Mouse (Mus musculus) limb, embryonic 11.5 days (tissue): Measurements from ENCODE around the gene Trip4. TPM values are rescaled to one million over a fixed set of nuclear protein-coding genes. Genes with fewer than 3 reads are reported as not detected.

Source experiments
- ATAC-seq: fragments of 200-750 bp; cut with Nextera tagmentation; 2 replicates; pipeline ENCODE4 v1.8.0; 2017; ENCODE audit warnings: low read depth; ENCODE audit not compliant: insufficient number of reproducible peaks, low FRiP score, low TSS enrichment
- DNase-seq: peaks from one replicate; pipeline ENCODE4 v3.0.0-alpha.2; 2015; ENCODE audit warnings: low spot score
- H3K27ac ChIP-seq: fragments of 300-500 bp; sonication (generic); replicated peaks from 2 replicates; pipeline ENCODE4 v1.5.1; 2014; ENCODE audit warnings: low read depth, mild to moderate bottlenecking, low read length
- H3K27me3 ChIP-seq: fragments of 300-500 bp; sonication (generic); 2 replicates; pipeline ENCODE4 v1.6.1; 2014; ENCODE audit warnings: mild to moderate bottlenecking, low read length, mixed read lengths; ENCODE audit not compliant: control insufficient read depth, insufficient read depth
- H3K36me3 ChIP-seq: fragments of 300-500 bp; sonication (generic); 2 replicates; pipeline ENCODE4 v1.6.1; 2014; ENCODE audit warnings: mild to moderate bottlenecking, low read length, moderate library complexity, mixed read lengths; ENCODE audit not compliant: control insufficient read depth, insufficient read depth
- H3K4me1 ChIP-seq: fragments of 300-500 bp; sonication (generic); 2 replicates; pipeline ENCODE4 v1.6.1; 2014; ENCODE audit warnings: low read length, mixed read lengths; ENCODE audit not compliant: control insufficient read depth, insufficient read depth
- H3K4me2 ChIP-seq: fragments of 300-500 bp; sonication (generic); 2 replicates; pipeline ENCODE4 v1.6.1; 2014; ENCODE audit warnings: low read depth, mild to moderate bottlenecking, moderate library complexity; ENCODE audit not compliant: severe bottlenecking
- H3K4me3 ChIP-seq: fragments of 300-500 bp; sonication (generic); 2 replicates; pipeline ENCODE4 v1.5.1; 2014; ENCODE audit warnings: low read depth, low read length
- H3K9ac ChIP-seq: fragments of 300-500 bp; sonication (generic); 2 replicates; pipeline ENCODE4 v1.6.1; 2014; ENCODE audit warnings: mild to moderate bottlenecking, low read length
- H3K9me3 ChIP-seq: fragments of 300-500 bp; sonication (generic); 2 replicates; pipeline ENCODE4 v1.6.1; 2016; ENCODE audit warnings: low read length; ENCODE audit not compliant: control insufficient read depth
- WGBS: fragments of 180-500 bp; shearing (Covaris S2); extraction: QIAGEN DNeasy Blood & Tissue Kit; methylation state at CpG from one replicate; pipeline ENCODE4 v1.1.7; 2014; 5-methylcytosine and 5-hydroxymethylcytosine counted together
- polyA plus RNA-seq: library from polyadenylated mRNA; unstranded; fragments of >200 nt; fragmentation: Nextera tagmentation; extraction: Ambion mirVana; gene quantifications from 2 replicates; pipeline ENCODE4 v1.2.1, GENCODE M21; 2014

Trip4 gene
- polyA plus RNA-seq, 1 experiment from 2014 or later = 35.3 TPM

- Histone ChIP-seq H3K27ac (no peak overlapping the region), H3K9me3 (no peaks in the 10 kb centered on the region), H3K4me2 (no peak overlapping the region), H3K27me3 (no peaks in the 10 kb centered on the region), H3K4me3 (no peak overlapping the region), H3K9ac (no peak overlapping the region), H3K4me1 (peaks cover 12% of the 10 kb centered on the region), H3K36me3 (no peaks in the 10 kb centered on the region)
- ATAC-seq (no peak), DNase-seq (no peak)
- WGBS = 72% methylated on average over 4 of the region's 4 CpGs
These were observed 108.8 kb downstream of the Trip4 start for GRCm38 (mm10) chr9:65799770-65800169.

DNA sequence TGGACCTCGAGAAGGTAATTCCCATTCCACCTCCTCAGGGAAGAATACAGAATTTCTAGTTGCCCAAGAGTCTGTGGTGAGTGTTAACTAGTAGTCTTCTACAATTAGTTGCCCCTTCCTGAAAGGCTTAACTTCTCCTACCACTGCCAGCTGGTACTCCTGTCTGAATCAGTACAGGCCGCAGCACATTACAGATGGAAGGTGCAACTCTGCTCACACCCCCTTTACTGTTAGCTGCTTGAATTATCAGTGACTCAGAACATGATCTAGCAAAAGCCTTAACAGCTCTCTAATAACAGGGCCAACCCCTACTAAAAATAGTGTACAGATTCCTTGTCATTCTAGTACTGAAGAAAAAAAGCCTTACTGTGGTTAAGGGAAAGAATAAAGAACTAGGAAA lies 112.9 kb downstream of the Trip4 start:
- Histone ChIP-seq H3K27me3 (no peaks in the 10 kb centered on the region), H3K4me2 (no peak overlapping the region), H3K36me3 (no peaks in the 10 kb centered on the region), H3K4me3 (no peak overlapping the region), H3K9me3 (no peaks in the 10 kb centered on the region), H3K9ac (no peak overlapping the region), H3K4me1 (peaks cover 20% of the 10 kb centered on the region), H3K27ac (no peak overlapping the region)
- DNase-seq (no peak), ATAC-seq (no peak)
- 82% methylated on average over 2 of the region's 2 CpGs for WGBS

DNA sequence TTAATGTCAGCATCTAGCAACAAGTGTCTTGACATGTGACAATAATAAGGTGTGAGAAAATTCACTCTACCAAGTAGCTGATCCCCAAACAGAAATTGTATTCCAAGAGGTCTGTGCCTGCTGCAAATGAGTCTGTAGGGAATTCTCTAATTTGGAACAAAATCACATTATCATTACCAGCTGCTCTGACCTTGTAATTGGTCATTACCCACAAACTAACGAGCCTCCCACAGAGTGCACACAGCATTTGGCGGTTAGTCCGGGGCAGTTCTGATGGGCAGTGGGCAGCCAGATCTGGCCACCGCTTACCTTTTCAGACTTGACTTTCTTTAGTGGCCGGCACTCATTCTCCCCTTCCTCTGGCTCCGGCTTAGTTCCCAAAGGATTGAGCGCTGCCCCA lies 114.3 kb downstream of the Trip4 start:
- WGBS = 32% methylated on average over 7 of the region's 7 CpGs
- Histone ChIP-seq H3K4me3 (no peak overlapping the region), H3K4me2 (no peak overlapping the region), H3K27ac (no peak overlapping the region), H3K36me3 (no peaks in the 10 kb centered on the region), H3K4me1 (peaks cover 15% of the 10 kb centered on the region), H3K9me3 (no peaks in the 10 kb centered on the region), H3K9ac (no peak overlapping the region), H3K27me3 (no peaks in the 10 kb centered on the region)
- ATAC-seq = no peak
- DNase-seq = peak; percentile 48

GRCm38 (mm10) chr9:65793506-65793905 lies 115.1 kb downstream of the Trip4 start:
- H3K4me3 ChIP-seq = no peak overlapping the region
- H3K27ac ChIP-seq = no peak overlapping the region
- H3K4me1 ChIP-seq = peaks cover 15% of the 10 kb centered on the region
- H3K9ac ChIP-seq = no peak overlapping the region
- no peaks in the 10 kb centered on the region for H3K27me3 ChIP-seq
- no peaks in the 10 kb centered on the region for H3K36me3 ChIP-seq
- ATAC-seq (no peak), DNase-seq (no peak)
- H3K9me3 ChIP-seq = no peaks in the 10 kb centered on the region
- no peak overlapping the region for H3K4me2 ChIP-seq
- 77% methylated on average over 3 of the region's 3 CpGs for WGBS

DNA sequence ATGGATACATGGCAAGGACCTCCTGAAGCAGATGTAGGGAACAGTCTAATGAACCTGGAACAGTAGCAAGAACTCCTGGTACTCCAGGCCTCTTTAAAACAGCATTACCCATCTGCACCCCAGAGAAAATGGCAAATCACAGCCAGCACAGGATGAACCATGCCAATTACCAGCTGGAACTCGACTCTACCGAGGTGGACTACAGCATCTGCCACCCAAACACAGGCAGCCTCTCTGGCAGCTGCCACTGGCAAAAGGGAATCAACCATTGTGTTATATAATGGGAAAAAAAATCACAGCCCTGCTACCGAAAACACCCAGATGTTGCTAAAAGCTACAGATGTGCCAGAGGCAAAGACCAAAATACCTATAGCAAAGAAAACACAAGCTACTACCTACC lies 115.5 kb downstream of the Trip4 start:
- 67% methylated on average over 3 of the region's 3 CpGs for WGBS
- no peaks in the 10 kb centered on the region for H3K9me3 ChIP-seq
- ATAC-seq = no peak

GRCm38 (mm10) chr9:65791846-65792245 lies 116.7 kb downstream of the Trip4 start:
- Histone ChIP-seq H3K9ac (no peak overlapping the region), H3K27me3 (no peaks in the 10 kb centered on the region), H3K4me2 (no peak overlapping the region), H3K36me3 (no peaks in the 10 kb centered on the region), H3K4me3 (no peak overlapping the region), H3K4me1 (peaks cover 15% of the 10 kb centered on the region), H3K27ac (no peak overlapping the region), H3K9me3 (no peaks in the 10 kb centered on the region)
- DNase-seq (no peak), ATAC-seq (no peak)

More for the DNA sequence above, 115.5 kb downstream of the Trip4 start:
- H3K4me2 ChIP-seq = no peak overlapping the region
- no peaks in the 10 kb centered on the region for H3K27me3 ChIP-seq
- no peak for DNase-seq
- no peak overlapping the region for H3K9ac ChIP-seq
- no peaks in the 10 kb centered on the region for H3K36me3 ChIP-seq
- no peak overlapping the region for H3K4me3 ChIP-seq
- peaks cover 15% of the 10 kb centered on the region for H3K4me1 ChIP-seq
- no peak overlapping the region for H3K27ac ChIP-seq

- 77% methylated on average over 4 of the region's 4 CpGs for WGBS
- peaks cover 15% of the 10 kb centered on the region for H3K4me1 ChIP-seq
- DNase-seq = no peak
These were observed 117.5 kb downstream of the Trip4 start for GRCm38 (mm10) chr9:65791106-65791505.

DNA sequence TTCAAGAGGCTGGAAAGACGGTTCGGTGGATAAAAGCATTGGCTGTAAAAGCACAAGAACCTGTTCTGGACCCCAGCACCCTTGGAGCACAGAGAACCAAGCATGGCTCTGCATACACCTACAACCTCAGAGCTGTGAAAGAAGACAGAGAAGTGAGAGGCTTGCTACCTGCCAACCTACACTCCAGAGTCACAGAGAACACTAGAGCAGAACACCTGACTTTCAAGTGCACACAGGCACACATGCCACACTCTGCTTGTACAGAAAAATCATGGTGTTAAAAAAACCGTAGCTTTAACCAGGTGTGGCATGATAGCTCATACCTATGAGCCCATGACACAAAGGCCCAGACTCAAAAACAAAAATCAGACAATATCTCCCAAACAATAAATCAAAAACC lies 118.8 kb downstream of the Trip4 start:
- no peak overlapping the region for H3K9ac ChIP-seq
- DNase-seq (no peak), ATAC-seq (no peak)
- no peaks in the 10 kb centered on the region for H3K36me3 ChIP-seq
- H3K27ac ChIP-seq = no peak overlapping the region
- peaks cover 10% of the 10 kb centered on the region; the same call in 1 of the 2 replicates for H3K4me1 ChIP-seq
- H3K4me3 ChIP-seq = no peak overlapping the region
- no peak overlapping the region for H3K4me2 ChIP-seq
- no peaks in the 10 kb centered on the region for H3K27me3 ChIP-seq
- no peaks in the 10 kb centered on the region for H3K9me3 ChIP-seq
- WGBS = over 99% methylated on average over 3 of the region's 3 CpGs

More at GRCm38 (mm10) chr9:65791106-65791505, 117.5 kb downstream of the Trip4 start:
- ATAC-seq = no peak
- Histone ChIP-seq H3K27me3 (no peaks in the 10 kb centered on the region), H3K36me3 (no peaks in the 10 kb centered on the region), H3K4me2 (no peak overlapping the region), H3K9me3 (no peaks in the 10 kb centered on the region), H3K27ac (no peak overlapping the region), H3K9ac (no peak overlapping the region), H3K4me3 (no peak overlapping the region)

DNA sequence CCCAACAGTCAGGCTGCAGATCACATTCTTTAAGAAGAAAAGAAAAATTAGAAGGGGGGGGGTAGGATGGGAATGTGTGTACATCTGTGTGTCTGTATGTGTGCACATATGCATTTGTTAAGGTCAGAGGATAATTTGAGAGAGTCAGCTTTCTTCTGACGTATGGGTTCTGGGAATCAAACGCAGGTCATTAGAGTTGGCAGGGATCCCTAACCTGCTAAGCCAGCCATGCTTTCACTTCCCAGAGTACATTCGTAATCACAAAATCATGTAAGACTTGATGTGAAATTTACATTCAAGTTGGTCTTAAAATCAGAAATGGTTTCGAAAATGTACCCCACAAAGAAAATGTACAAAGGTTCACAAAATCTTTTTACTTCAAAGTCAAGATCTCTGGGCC lies 120.0 kb downstream of the Trip4 start:
- Histone ChIP-seq H3K4me2 (no peak overlapping the region), H3K27me3 (no peaks in the 10 kb centered on the region), H3K4me3 (no peak overlapping the region), H3K9me3 (no peaks in the 10 kb centered on the region), H3K27ac (no peak overlapping the region), H3K9ac (no peak overlapping the region), H3K4me1 (peaks cover 2% of the 10 kb centered on the region; the same call in 1 of the 2 replicates), H3K36me3 (no peaks in the 10 kb centered on the region)
- no peak for ATAC-seq
- no peak for DNase-seq
- 83% methylated on average over 4 of the region's 4 CpGs for WGBS
